12 mouse cellular contexts compared by ENCODE assay signal in genomic region chr10:80914253-80914656, GRCm38 (mm10). TPM values are rescaled to one million over a fixed set of nuclear protein-coding genes. Genes with fewer than 3 reads are reported as not detected.
DNase-seq lines count a peak whose midpoint lies in the region; ATAC-seq and TF ChIP-seq lines count a peak whose summit lies in the region.
"Had no signal": no experiment of that assay in that cellular context is flagged by ENCODE, and none has a peak within 500 bp of the region (broad histone marks: within the 10 kb centered on the region; RNA-seq: fewer than 3 reads in every experiment).

No protein-coding gene starts in this region.

- H3K4me1 ChIP-seq in heart, embryonic 10.5 days: peaks cover 44% of the 10 kb centered on the region
- peaks cover 11% of the 10 kb centered on the region for H3K4me1 ChIP-seq in bone marrow, adult 2 months (ENCODE audit: control insufficient read depth, insufficient read depth, low read length)
- peaks cover 37% of the 10 kb centered on the region for H3K4me1 ChIP-seq in embryonic facial prominence, embryonic 15.5 days

- DNase-seq in heart, embryonic 10.5 days (ENCODE audit: low spot score): no peak
- DNase-seq in heart, adult 8-10 months (ENCODE audit: low spot score): no peak
- peak; percentile 30 to 47 for DNase-seq in natural killer cell, adult 2 months (ENCODE audit: low spot score in 2 of 2)
- DNase-seq in spleen, postnatal 4 days (ENCODE audit: low spot score in 2 of 2): no peak
- no peak for DNase-seq in layer of hippocampus, postnatal 10 days (ENCODE audit: low spot score in 2 of 2)
- DNase-seq: heart, postnatal 36 days; kidney, postnatal 4 days had no signal

- peak; percentile 26; the same call in 1 of the 2 replicates for ATAC-seq in embryonic facial prominence, embryonic 15.5 days (ENCODE audit: insufficient number of reproducible peaks, low FRiP score, low TSS enrichment, low read depth)
- no peak for ATAC-seq in CD4-positive, CD25-positive, alpha-beta regulatory T cell, adult 4 months

- H3K36me3 ChIP-seq in heart, embryonic 10.5 days: peaks cover 65% of the 10 kb centered on the region
- peaks cover 55% of the 10 kb centered on the region for H3K36me3 ChIP-seq in embryonic facial prominence, embryonic 15.5 days

- 88% methylated on average over 5 of the region's 5 CpGs for WGBS in heart, embryonic 10.5 days
- 50% methylated on average over 5 of the region's 5 CpGs for WGBS in bone marrow, adult 2 months
- WGBS in embryonic facial prominence, embryonic 15.5 days: 76% methylated on average over 5 of the region's 5 CpGs

- no peaks in the 10 kb centered on the region for H3K27me3 ChIP-seq in heart, embryonic 10.5 days (ENCODE audit: insufficient read depth, poor library complexity, severe bottlenecking)
- H3K27me3 ChIP-seq in embryonic facial prominence, embryonic 15.5 days: no peaks in the 10 kb centered on the region

- H3K9me3 ChIP-seq in heart, embryonic 10.5 days: no peaks in the 10 kb centered on the region
- H3K9me3 ChIP-seq in embryonic facial prominence, embryonic 15.5 days (replicated peaks): no peaks in the 10 kb centered on the region
- H3K9me3 ChIP-seq: liver, embryonic 15.5 days had no signal

- H3K4me3 ChIP-seq in heart, embryonic 10.5 days: no peak overlapping the region
- no peak overlapping the region for H3K4me3 ChIP-seq in bone marrow, adult 2 months (replicated peaks; ENCODE audit: control insufficient read depth, low read depth, low read length)
- no peak overlapping the region for H3K4me3 ChIP-seq in embryonic facial prominence, embryonic 15.5 days (replicated peaks)
- H3K4me3 ChIP-seq: liver, embryonic 15.5 days had no signal

- no peak for TF ChIP-seq CTCF in bone marrow, adult 2 months (IDR thresholded peaks at IDR 0.05; ENCODE audit: control insufficient read depth, insufficient read depth, low read length)

- no peak for TF ChIP-seq POLR2A in bone marrow, adult 2 months (IDR thresholded peaks at IDR 0.05; ENCODE audit: borderline replicate concordance, control insufficient read depth, low read depth, low read length)

- peak overlapping the region; percentile 32; the same call in 1 of the 2 replicates for H3K27ac ChIP-seq in heart, embryonic 10.5 days
- peak overlapping the region; percentile 58 for H3K27ac ChIP-seq in bone marrow, adult 2 months (ENCODE audit: control insufficient read depth, insufficient read depth, low read depth, low read length, poor library complexity)
- 0 out of 2 replicates have a peak overlapping the region, but pooled peaks have one; percentile 51 for H3K27ac ChIP-seq in embryonic facial prominence, embryonic 15.5 days (replicated peaks)
- H3K27ac ChIP-seq: liver, embryonic 15.5 days had no signal

- no peak overlapping the region for H3K4me2 ChIP-seq in embryonic facial prominence, embryonic 15.5 days (replicated peaks)
- H3K4me2 ChIP-seq: liver, embryonic 15.5 days; midbrain, embryonic 11.5 days had no signal

- H3K9ac ChIP-seq in embryonic facial prominence, embryonic 15.5 days: no peak overlapping the region
- H3K9ac ChIP-seq: liver, embryonic 15.5 days had no signal

RNA-seq across cellular contexts. Expression of gene Lmnb2, which starts 3.8 kb away (rescaled TPM):
- polyA plus RNA-seq in heart, embryonic 10.5 days (2016; fragmentation: Nextera tagmentation; extraction: Ambion mirVana): 39.7 and 47.3 TPM in 2 replicates
- 1 to 10 TPM; 3.5 to 6.3 (median 4.8) TPM for total RNA-seq in heart, adult 8-10 months (2022)
- polyA plus RNA-seq in bone marrow, adult 2 months (2011; ENCODE audit: insufficient read depth, insufficient read length, low replicate concordance, missing spikeins): 10.7 and 29.8 TPM in 2 replicates
- polyA plus RNA-seq in embryonic facial prominence, embryonic 15.5 days (2015; fragmentation: Nextera tagmentation; extraction: Ambion mirVana): 56.7 and 60.1 TPM in 2 replicates
- total RNA-seq in layer of hippocampus, postnatal 10 days (2021): 10 to 100 TPM; 23.1 to 26.2 TPM
- 1 to 10 TPM; 3.3 to 4.7 TPM for polyA plus RNA-seq in CD4-positive, CD25-positive, alpha-beta regulatory T cell, adult 4 months (2017; shearing (Covaris generic))

RNA-seq across cellular contexts. Expression of gene Timm13, which starts 13.5 kb away (rescaled TPM):
- polyA plus RNA-seq in heart, embryonic 10.5 days (2016; fragmentation: Nextera tagmentation; extraction: Ambion mirVana): 348 and 363 TPM in 2 replicates
- total RNA-seq in heart, adult 8-10 months (2022): 100 to 1,000 TPM; 117 to 135 (median 123) TPM
- 78.1 and 118 TPM in 2 replicates for polyA plus RNA-seq in bone marrow, adult 2 months (2011; ENCODE audit: insufficient read depth, insufficient read length, low replicate concordance, missing spikeins)
- 337 and 339 TPM in 2 replicates for polyA plus RNA-seq in embryonic facial prominence, embryonic 15.5 days (2015; fragmentation: Nextera tagmentation; extraction: Ambion mirVana)
- total RNA-seq in layer of hippocampus, postnatal 10 days (2021): 100 to 1,000 TPM; 157 to 172 TPM
- polyA plus RNA-seq in CD4-positive, CD25-positive, alpha-beta regulatory T cell, adult 4 months (2017; shearing (Covaris generic)): 100 to 1,000 TPM; 212 to 257 TPM

RNA-seq across cellular contexts. Expression of gene Gadd45b, which starts 15.6 kb away (rescaled TPM):
- polyA plus RNA-seq in heart, embryonic 10.5 days (2016; fragmentation: Nextera tagmentation; extraction: Ambion mirVana): 17.1 and 20.1 TPM in 2 replicates
- total RNA-seq in heart, adult 8-10 months (2022): 10 to 100 TPM in 2 of 4 experiments, 1 to 10 TPM in 2; 5.0 to 18.1 (median 12.0) TPM
- 6.3 and 17.9 TPM in 2 replicates for polyA plus RNA-seq in bone marrow, adult 2 months (2011; ENCODE audit: insufficient read depth, insufficient read length, low replicate concordance, missing spikeins)
- polyA plus RNA-seq in embryonic facial prominence, embryonic 15.5 days (2015; fragmentation: Nextera tagmentation; extraction: Ambion mirVana): 43.7 and 46.6 TPM in 2 replicates
- total RNA-seq in layer of hippocampus, postnatal 10 days (2021): 10 to 100 TPM; 12.1 to 14.4 TPM
- polyA plus RNA-seq in CD4-positive, CD25-positive, alpha-beta regulatory T cell, adult 4 months (2017; shearing (Covaris generic)): 10 to 100 TPM; 25.3 to 38.9 TPM

RNA-seq across cellular contexts. Expression of gene Tmprss9, which starts 42.6 kb away (rescaled TPM):
- polyA plus RNA-seq in heart, embryonic 10.5 days (2016; fragmentation: Nextera tagmentation; extraction: Ambion mirVana): not detected in 2 replicates
- total RNA-seq in heart, adult 8-10 months (2022): not detected
- not detected in 2 replicates for polyA plus RNA-seq in bone marrow, adult 2 months (2011; ENCODE audit: insufficient read depth, insufficient read length, low replicate concordance, missing spikeins)
- 0.04 and 0.05 TPM in 2 replicates for polyA plus RNA-seq in embryonic facial prominence, embryonic 15.5 days (2015; fragmentation: Nextera tagmentation; extraction: Ambion mirVana)
- total RNA-seq in layer of hippocampus, postnatal 10 days (2021): under 1 TPM; 0.11 to 0.16 TPM
- polyA plus RNA-seq in CD4-positive, CD25-positive, alpha-beta regulatory T cell, adult 4 months (2017; shearing (Covaris generic)): not detected
- total RNA-seq: heart, postnatal 36 days had no signal
- polyA plus RNA-seq: liver, embryonic 15.5 days; midbrain, embryonic 11.5 days had no signal

RNA-seq across cellular contexts. Expression of gene Sppl2b, which starts 59.2 kb away (rescaled TPM):
- polyA plus RNA-seq in heart, embryonic 10.5 days (2016; fragmentation: Nextera tagmentation; extraction: Ambion mirVana): 32.1 and 34.6 TPM in 2 replicates
- total RNA-seq in heart, adult 8-10 months (2022): 10 to 100 TPM; 11.1 to 15.9 (median 14.4) TPM
- polyA plus RNA-seq in bone marrow, adult 2 months (2011; ENCODE audit: insufficient read depth, insufficient read length, low replicate concordance, missing spikeins): 68.6 and 109 TPM in 2 replicates
- 51.3 and 60.7 TPM in 2 replicates for polyA plus RNA-seq in embryonic facial prominence, embryonic 15.5 days (2015; fragmentation: Nextera tagmentation; extraction: Ambion mirVana)
- 10 to 100 TPM; 80.4 to 97.8 TPM for total RNA-seq in layer of hippocampus, postnatal 10 days (2021)
- polyA plus RNA-seq in CD4-positive, CD25-positive, alpha-beta regulatory T cell, adult 4 months (2017; shearing (Covaris generic)): 10 to 100 TPM; 12.2 to 22.2 TPM

Comparison
In these comparisons a context has a peak if more than half of its experiments do, and no peak if none do; other contexts are left out.
1. DNase-seq: peak in natural killer cell, adult 2 months (2 of 2); none in heart, embryonic 10.5 days (single experiment), heart, adult 8-10 months (single experiment), spleen, postnatal 4 days (0 of 2) and layer of hippocampus, postnatal 10 days (0 of 2).
2. Peak in every context shown above with its lines, with median percentiles within 50 percentile points of each other: H3K27ac ChIP-seq.